Mouse (Mus musculus) brain, embryonic 18.5 days (tissue): ENCODE measurements around the gene Ttll11.
A peak's percentile ranks its signal among the peaks of the same experiment; 100 is the strongest.

Experiments
- DNase-seq: peaks from one replicate; pipeline ENCODE4 v3.0.0-alpha.2; 2012; ENCODE audit warnings: low read depth, low spot score

Gene Ttll11

DNA sequence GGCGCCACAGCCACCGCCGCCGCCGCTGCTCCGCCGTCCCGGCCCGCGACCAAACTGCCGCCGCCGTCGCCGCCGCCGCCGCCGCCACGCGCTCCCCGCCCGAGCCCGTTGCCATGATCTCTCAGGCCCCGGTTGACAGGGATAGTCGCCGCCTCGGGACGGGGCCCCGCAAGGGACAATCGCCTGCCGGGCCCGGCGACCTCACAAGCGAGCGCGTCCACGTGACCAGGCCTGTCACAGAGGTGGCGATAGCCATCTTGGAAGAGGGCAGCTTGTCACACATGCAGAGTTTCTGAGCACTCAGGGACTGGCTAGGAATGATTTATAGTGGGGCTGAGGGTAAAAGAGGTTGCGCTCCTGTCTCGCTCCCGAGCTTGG, at the start of gene Ttll11:
Gene Ttll11, minus strand, starts transcription at position 270 of the 378 bp plus-strand sequence.
- peak; percentile 76 for DNase-seq

DNA sequence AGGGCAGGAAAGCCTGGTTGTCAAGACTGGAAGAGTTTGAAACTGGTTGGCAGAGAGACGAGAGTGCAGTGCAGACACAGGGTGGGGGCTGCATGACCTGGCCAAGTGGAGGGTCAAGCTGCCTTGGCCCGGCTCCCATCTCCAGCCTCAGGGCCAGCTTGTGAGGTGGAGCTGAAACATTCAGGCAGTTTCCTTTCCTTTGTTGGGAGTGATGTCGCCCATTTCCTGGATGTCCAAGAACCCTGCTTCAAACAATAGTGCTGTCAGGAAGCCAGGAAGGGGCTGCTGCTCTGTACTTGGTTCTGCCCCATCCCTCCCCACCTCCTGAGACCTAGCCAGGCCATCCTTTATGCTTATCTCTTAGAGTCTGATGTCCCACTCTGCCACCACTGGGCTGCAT, 43.6 kb upstream of the Ttll11 start:
- DNase-seq = no peak

DNA sequence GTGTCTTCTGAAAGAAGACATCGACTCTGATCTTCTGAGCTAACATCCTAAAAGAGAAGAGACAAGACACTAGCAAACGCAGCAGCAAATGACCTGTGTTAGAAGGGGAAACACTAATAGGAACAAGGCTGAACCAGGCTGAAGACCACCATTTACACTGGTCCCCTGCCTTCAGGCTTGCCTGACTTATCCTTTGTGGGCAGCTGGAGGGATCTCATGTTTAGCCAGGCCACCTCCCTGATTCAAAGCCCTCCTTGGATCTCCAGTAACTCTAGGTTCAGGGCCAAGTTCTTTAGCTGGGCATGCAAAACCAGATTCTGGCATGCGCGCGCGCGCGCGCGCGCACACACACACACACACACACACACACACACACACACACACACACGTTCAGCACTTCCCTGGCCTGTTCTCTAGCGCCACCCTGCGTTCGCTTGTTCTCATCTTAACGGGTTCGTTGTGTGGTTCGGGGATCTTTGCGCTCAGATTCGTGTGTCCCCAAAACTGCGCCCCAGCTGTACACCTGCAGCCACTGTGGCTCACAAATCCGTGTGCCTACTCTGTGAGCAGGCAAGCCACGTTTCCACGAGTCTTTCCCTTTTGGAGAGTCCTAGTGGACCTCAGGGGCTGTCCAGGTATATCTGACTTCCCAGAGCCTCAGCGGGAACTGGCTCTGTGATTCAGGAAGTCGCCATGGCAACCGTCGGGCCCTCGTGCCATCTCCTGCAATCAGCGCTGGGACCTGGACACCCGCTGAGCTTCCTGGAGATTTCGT, 41.9 kb upstream of the Ttll11 start:
- DNase-seq = peak; percentile 63

DNA sequence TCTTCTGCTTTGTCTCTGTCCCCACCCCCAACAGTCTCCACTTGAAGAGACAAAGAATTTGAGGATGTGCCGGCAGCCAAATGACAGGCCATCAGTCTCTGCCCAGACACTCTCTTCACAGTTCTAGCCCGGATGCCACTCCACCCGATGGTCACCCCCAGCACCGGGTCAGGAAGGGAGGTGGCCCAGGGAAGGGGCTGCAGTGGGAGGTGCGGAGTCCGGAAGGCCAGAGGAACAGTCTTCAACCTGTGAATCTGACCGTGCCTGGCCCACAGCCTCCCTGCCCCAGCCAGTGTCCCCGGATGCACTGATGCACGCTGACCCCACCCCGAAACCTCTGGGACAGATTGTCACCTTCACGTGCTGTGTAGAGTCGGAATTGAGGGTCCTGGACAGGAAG, 33.3 kb upstream of the Ttll11 start:
- DNase-seq = no peak

DNA sequence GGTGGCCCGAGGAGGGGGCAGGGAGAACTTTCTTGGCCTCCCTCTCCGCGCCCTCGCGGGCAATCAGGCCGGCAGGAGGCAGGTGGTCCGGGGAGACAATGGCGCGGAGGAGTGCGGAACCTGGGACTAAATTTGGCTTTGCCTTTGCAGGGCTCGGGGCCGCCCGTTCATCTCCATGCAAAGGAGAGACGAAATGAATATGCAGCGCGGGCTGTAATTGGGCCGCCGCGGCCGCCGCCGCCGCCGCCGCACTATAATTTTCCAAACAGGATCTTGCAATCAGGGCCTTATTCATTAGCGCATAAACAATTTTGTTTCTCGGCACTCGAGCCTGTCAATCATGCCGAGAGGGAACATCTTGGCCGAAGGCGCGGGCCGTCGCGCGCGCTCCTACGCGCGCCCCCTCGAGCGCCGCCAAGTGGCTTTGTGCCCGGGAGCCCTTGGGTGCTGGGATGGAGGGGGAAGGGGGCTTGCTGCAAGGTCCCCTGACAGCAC, 31.7 kb upstream of the Ttll11 start:
- peak; percentile 42 for DNase-seq

DNA sequence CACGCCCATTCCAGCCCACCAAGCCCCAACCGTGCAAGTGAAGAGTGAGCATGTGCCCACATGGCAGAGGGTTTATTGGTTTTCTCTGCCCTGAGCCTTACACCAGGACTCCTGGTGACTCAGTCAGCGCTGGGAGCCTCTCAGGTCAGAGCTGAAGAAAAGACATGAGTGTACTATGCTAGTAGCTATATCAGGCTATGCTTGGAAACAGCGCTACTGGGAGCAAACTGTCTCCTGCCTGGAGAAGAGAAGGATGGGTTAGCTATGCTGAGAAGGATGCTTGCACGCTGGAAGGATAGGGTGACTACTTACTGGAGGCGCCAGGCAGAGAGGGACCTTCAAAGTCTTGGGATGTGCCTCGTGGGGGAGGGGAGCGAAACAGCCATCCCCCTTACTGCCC, 30.9 kb upstream of the Ttll11 start:
- no peak for DNase-seq

DNA sequence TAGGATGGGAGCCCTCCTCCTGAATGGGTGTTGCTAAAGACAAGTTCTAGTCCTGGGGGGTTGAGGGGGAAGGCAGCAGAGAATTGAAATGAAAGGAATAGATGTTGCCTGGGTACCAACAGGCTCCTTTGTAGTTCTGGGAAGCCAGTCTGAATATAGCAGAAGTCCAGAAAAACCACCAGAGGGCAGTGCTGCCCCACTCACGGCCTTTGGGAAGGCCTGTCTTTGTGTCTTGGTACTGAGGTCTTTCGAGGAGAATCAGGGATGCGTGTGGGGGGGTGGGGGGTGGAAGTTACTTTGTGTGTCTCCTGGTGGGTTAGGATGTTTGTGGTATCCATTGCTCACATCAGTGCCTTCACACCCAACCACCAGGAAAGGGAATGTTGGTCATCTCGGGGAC, 29.7 kb upstream of the Ttll11 start:
- peak; percentile 60 for DNase-seq

DNA sequence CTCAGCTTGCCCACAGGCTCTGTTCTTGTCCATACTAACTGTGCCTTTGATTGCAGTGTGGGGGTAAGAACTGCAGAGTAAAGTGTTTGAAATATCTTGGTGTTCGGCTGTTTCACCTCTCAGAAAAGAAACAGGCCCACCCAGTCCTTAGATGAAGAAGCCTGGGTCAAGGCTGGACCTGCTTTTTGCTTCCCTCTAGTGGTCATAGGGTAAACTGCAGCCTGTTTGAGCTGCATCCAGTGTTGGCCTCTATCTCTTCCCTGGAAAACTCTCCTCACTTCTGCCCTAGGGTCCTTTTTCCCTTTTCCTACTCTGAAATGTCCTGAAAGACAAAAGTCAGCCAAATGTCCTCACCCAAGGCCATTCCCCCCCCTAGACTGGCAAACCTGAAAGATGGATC, 28.4 kb upstream of the Ttll11 start:
- DNase-seq = no peak

DNA sequence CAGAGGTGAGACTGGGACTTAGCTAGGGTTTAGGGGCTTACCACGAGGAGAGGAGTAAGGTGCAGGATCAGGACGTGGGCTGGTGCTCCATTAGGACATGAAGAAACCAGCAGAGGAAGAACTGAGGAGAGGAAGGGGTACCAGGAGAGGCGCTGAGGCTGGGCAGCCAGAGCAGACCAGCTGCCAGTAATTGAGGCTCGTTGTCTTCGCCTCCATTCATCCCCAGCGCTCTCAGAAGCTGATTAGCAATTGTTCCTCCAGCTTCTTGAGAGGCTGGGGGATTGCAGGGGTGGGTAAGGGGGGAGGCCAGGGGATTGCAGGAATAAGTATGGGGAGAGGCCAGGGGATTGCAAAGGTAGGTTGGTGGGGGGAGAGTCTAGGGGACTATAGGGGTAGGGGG, 22.5 kb upstream of the Ttll11 start:
- DNase-seq = no peak

DNA sequence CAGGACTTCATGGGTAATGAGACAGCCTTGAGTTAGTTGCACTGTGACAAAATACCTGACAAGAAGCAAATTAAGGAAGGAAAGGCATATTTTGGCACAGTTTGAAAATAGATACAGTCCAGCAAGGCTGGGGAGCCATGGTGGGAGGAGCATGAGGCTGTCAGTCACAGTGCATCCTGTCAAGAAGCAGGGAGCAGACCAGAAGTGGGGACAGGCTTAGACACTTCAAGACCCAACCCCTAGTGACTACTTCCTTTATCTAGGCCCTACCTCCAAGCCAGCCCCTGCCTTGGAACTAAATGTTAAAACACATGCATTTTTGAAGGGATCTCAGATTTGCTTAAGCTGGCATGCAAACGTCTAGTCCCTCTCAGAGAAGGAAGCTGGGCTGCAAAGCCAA, 20.7 kb upstream of the Ttll11 start:
- no peak for DNase-seq

DNA sequence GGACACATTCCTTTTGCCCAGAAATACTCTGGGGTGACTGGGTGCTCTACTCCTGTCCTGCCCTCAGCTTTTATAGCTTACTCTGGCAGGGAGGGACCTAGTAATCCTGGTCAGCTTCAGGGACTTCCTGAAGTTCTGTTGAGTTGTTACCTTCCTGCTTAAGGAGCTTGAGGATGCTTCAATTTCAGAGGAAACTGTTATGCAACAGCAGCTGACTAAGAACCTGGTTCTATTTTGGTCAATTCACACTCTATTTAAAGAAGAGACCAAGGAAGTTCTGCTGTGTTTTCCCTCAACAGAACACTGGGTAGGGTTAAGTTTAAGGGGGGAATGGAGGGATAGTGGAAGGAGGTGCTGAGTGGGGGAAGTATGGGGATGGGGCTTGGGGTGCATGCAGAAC, 19.5 kb upstream of the Ttll11 start:
- DNase-seq = no peak

DNA sequence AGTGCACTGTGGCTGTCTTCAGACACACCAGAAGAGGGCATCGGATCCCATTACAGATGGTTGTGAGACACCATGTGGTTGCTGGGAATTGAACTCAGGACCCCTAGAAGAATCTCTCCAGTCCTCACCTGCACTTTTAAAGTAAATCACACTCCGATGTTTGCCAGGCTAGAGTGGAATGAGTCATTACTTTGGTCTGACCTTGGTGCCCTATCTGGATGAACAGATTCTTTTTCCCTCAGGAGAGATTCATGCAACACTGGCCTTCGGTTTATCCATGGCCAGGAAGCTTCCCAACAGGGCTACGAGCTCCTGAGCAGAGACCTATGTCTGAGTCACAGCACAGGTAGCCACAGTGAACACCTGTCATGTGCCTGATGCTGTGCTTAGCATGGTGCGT, 18.7 kb upstream of the Ttll11 start:
- no peak for DNase-seq

DNA sequence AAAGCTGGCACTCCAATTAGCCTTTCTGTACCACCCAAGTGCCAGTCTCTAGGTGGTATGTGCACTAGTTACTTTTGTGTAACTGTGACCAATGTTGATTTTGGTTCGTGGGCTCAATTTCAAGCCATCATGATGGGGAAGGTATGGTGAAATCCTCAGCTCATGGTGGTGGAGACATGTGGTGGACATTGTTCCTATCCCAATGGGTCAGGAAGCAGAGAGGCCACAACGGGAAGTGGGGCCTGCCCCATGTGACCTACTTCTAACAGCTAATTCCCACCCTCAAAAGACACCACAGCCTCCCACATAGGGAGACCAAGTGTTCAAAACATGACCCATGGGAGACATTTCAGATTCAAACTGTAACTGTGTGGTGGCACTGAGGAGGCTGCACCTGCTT, 17.0 kb upstream of the Ttll11 start:
- no peak for DNase-seq

DNA sequence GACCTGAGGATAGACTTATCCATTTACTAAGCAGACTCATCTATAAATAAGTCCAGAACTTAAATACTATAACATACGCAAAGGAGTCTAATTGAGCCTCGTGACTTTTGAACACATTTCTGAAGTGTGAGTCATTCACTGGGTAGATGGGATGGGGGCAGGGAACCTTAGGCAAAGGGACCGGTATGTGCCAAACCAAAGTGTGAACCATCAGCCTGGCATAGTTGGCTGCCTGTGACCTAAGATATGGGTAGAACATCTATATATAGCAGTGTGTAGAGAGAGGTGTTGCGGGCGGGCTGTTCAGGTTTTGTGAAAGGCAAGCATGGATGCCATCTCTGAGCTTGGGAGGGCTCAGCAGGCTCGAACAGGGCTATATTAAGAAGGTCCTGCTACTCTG, 14.6 kb upstream of the Ttll11 start:
- DNase-seq = no peak

DNA sequence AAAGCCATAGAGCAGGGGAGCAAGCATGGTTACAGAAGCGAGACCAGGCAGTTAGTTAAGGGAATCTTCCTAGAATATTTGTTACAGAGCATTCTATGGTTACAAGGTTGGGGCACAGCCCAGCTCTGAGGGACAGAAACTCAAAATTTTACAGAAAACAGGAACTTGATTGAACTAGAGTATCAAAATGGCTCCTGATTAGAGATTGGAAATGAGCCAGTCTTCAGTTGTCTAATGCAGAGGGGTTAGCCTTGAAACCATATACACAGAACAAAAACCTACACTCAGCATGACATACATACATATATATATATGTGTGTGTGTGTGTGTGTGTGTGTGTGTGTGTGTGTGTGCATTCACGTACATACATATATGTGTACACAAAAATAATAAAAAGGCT, 13.8 kb upstream of the Ttll11 start:
- no peak for DNase-seq

DNA sequence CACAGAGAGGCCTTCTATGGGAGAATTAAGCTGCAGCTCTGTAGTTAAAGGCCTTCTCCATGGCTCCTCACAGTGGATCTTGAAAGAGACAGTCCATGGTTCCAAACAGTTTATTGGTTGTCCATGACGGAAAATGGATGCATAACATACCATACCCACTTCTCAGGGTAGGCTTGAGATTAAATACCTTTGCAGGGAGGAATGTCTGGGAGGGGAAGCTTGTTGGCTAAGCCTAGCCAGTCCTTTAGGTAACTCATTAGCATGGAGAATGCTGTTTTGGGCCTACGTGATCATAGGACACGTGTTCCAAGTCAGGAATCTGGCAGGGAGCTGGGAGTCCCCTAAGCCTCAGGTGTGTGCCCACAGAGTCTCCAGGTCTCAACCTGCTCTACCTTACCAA, 12.5 kb upstream of the Ttll11 start:
- no peak for DNase-seq

DNA sequence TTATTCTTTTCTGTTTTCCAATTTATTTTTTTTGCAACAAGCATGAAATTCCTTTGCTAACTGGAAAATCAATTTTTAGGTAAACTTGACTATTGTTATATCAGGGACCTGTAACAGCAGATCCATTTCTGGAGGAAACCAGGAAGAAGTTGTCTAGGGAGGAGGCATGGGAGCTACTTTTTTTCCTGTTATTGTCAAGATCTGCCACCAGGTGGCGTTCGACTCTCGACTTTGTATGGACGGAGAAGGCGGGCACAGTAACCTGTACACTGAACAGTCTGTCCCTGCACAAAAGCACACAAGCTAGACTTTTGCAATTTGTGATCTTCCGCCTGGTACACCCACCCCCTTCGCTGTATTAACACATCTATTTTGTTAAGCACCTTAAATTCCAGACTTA, 4.2 kb upstream of the Ttll11 start:
- no peak for DNase-seq

DNA sequence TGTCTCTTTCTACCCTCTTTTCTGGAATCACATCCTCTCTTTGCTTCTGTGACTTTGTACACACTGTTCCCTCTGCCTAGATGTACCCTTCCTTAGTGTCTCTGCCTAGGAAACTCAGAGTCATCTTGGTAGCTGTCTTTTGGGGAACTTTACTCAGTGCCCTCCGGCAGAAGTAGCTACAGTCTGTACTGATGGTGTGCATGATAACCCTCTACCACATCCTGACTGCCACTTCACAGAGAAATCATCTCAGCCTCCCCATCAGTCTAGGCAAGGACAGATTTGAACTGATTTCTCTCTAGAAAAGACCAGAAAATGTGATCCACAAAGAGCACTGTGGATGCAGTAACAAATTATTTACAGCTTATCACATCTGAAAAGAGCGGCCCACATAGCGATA, 2.2 kb upstream of the Ttll11 start:
- no peak for DNase-seq

DNA sequence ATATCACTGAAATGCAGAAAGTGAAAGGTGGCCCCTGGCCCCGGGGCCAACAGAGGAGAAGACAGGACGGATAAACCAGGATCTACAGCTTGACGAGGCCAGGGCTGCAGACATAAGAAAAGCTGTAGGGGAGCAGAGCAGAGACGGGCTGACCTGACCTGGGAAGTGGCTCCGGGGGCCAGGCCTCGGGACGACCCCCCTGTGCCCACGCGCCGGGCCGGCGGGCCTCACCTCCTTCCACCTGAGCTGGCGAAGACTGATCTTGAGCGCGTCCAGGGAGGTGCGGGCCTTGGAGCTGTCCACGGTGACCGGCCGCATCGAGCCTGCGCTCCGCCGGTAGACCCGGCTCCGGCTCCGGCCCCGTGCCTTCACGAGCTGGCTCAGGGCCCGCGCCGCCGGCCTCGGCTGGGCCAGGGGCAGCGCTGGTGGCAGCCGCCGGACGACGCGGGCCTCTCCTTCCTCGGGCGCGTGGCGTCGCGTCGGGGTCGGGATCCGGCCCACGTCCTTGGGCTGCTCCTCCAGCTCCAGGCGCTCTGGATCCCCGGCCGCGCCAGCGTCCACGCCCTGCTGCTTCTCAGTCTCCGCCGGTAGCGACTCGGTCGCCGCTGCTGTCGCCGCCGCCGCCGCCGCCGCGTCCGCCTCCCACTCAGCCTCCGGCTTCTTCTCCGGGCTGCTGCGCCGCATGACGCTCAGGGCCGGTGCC, 621 bp downstream of the Ttll11 start:
- DNase-seq = no peak

DNA sequence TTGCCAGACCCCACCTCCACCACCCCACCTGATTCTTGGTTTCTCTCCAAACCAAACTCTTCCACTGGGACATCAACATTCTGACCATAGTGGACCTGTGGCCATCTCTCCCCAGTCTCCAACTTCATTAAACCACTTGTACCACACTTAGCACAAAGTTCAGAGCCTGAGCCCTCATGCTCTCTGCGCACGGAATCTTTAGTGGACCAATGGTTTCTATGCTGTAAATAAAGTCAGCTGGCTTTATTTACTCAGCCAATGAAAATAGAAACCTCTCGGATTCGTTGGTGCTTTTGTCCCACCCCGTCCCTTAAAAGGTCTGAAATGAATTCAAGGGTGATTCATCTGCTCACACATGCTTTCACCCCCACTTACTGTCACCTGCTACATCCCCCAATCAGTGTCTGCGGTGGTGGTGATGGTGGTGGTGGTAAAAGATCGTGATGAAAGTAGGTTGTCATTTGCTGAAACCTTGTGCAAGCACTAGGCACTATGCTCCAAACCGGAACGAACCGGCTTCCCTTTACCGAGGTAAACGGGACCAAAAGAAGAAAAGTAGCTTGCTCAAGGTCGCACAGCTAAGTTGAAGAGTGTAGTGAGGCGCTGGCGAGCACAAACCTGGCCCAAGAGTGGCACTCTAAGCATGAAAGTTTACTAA, 1.3 kb downstream of the Ttll11 start:
- DNase-seq = no peak

DNA sequence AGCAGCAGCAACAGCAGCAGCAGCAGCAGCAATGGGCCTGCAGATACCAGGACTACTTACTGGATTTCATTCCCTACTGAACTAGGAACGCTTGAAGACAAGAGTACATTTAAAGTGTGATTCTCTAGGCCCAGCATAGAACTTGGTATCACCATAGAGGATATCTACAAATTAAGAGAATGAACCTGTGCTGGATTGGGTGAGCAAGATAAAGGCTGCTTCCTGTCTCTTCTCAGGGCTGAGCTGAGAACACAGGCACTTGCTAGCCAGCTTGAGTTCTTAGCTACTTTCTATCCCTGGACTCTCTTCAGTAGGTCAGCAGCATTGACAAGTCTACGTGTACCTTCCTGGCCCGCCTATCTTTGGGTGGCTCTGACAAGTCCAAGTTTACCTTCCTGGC, 2.0 kb downstream of the Ttll11 start:
- DNase-seq = no peak

DNA sequence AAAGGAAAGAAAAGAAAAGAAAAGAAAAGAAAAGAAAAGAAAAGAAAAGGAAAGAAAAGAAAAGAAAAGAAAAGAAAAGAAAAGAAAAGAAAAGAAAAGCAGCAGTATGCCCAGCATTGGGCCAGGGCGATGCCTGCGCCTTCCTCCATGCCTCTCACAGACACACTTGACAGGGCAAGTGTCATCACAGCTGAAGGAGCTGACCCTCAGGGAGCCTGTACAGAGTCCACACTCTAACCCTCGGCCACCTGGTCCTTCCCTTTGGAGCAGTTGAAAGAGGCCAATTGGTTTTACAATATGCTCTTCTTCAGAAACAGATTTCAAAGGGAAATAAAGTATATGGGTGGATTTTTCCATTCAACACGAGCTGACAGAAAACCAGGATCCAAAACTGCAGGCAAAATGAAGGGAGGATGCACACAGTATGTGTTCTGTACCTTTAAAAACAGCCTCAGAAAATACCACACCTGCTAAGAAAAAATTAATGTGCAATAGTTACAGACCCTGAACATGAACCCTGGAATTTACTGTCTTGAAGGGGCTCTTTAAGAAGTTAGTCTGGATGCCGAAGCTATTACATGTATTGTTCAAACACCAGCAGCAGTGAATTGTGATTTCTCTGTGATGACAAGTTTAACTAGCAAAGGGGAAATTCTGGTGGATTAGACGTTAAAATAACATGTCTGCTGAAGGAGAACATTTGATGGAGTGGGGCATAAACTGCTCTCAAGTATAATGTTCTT, 7.3 kb downstream of the Ttll11 start:
- DNase-seq = no peak
